Mouse (Mus musculus) intestine, postnatal 0 days (tissue): ENCODE data around the gene Grasp. TPM values are rescaled to one million over a fixed set of nuclear protein-coding genes. Genes with fewer than 3 reads are reported as not detected.
A peak's percentile ranks its signal among the peaks of the same experiment; 100 is the strongest.

Source experiments
- ATAC-seq: fragments of 200-750 bp; cut with Nextera tagmentation; 2 replicates; pipeline ENCODE4 v1.8.0; 2017; ENCODE audit warnings: mild to moderate bottlenecking, moderate TSS enrichment, moderate library complexity
- H3K27ac ChIP-seq: fragments of 300-500 bp; sonication (generic); 2 replicates; pipeline ENCODE4 v1.5.1; 2014; ENCODE audit warnings: mild to moderate bottlenecking, low read depth, low read length, moderate library complexity
- H3K27me3 ChIP-seq: fragments of 300-500 bp; sonication (generic); replicated peaks from 2 replicates; pipeline ENCODE4 v1.6.1; 2014; ENCODE audit warnings: low read length, mixed read lengths; ENCODE audit not compliant: control insufficient read depth, insufficient read depth
- H3K36me3 ChIP-seq: fragments of 300-500 bp; sonication (generic); 2 replicates; pipeline ENCODE4 v1.6.1; 2014; ENCODE audit warnings: mild to moderate bottlenecking, moderate library complexity; ENCODE audit not compliant: control insufficient read depth, insufficient read depth
- H3K4me1 ChIP-seq: fragments of 300-500 bp; sonication (generic); replicated peaks from 2 replicates; pipeline ENCODE4 v1.6.1; 2014; ENCODE audit warnings: antibody characterized with exemption, low read length, mixed read lengths; ENCODE audit not compliant: control insufficient read depth, insufficient read depth
- H3K4me2 ChIP-seq: fragments of 300-500 bp; sonication (generic); replicated peaks from 2 replicates; pipeline ENCODE4 v1.6.1; 2014; ENCODE audit warnings: low read depth, mild to moderate bottlenecking, moderate library complexity
- H3K4me3 ChIP-seq: fragments of 300-500 bp; sonication (generic); 2 replicates; pipeline ENCODE4 v1.5.1; 2014; ENCODE audit warnings: low read depth, low read length
- H3K9ac ChIP-seq: fragments of 300-500 bp; sonication (generic); 2 replicates; pipeline ENCODE4 v1.6.1; 2014; ENCODE audit warnings: mild to moderate bottlenecking, low read depth, low read length
- H3K9me3 ChIP-seq: fragments of 300-500 bp; sonication (generic); 2 replicates; pipeline ENCODE4 v1.6.1; 2016; ENCODE audit warnings: mixed run types; ENCODE audit not compliant: control insufficient read depth
- CTCF ChIP-seq: sonication (generic); IDR thresholded peaks from 2 replicates; pipeline ENCODE4 v1.5.1; 2016; ENCODE audit warnings: low read depth, mild to moderate bottlenecking, control low read depth, antibody characterized with exemption, moderate library complexity
- WGBS: fragments of 180-500 bp; shearing (Covaris S2); extraction: QIAGEN DNeasy Blood & Tissue Kit; methylation state at CpG from one replicate; pipeline ENCODE4 v1.1.7; 2014; 5-methylcytosine and 5-hydroxymethylcytosine counted together
- polyA plus RNA-seq: library from polyadenylated mRNA; unstranded; fragments of >200 nt; fragmentation: Nextera tagmentation; extraction: Ambion mirVana; gene quantifications from 2 replicates; pipeline ENCODE4 v1.2.1, GENCODE M21; 2015

Gene Grasp
- 1.7 and 2.0 TPM in 2 replicates for polyA plus RNA-seq

DNA sequence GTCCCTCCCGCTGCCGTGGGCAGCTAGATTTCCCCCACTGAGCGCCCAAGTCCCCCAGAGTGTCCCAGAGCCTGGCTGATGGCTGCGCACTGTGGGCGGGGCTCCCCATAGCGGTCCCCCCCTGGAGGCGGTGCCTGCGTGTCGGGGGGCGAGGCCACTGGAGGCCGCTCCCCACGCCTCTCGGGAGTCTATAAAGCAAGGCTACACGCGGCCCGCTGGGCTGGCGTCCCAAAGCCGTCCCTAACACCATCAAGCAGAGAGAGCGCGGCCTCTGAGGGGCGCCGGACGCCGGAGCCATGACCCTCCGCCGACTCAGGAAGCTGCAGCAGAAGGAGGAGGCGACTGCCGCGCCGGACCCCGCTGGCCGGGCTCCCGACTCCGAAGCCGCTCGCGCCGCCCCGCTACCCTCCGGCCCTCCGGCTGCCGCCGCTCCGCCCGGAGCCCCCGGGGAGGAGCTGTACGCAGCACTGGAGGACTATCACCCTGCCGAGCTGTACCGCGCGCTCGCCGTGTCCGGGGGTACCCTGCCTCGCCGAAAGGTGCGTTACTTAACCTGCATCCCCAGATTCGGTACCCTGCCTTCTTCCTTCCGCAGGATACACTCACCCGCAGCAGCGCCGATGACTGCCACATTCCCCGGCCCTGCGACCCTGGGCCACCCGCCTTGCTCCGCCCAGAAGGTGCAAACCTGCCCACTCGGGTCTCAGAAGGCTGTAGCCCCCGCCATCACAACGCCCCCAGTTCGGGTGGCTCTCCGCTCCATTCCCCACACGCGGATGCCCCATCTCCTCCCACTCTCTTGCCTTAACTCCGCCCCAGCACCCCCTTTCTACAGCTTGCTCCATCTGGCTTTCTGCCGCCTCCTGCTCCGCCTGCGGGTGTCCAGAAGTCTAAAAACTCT lies at the start of gene Grasp:
Gene Grasp, plus strand, starts transcription at position 183 of the 901 bp plus-strand sequence.
- Histone ChIP-seq H3K4me1 (0 out of 2 replicates have a peak, but pooled peaks cover 5% of the 10 kb centered on the region), H3K9ac (peak within 1 kb of the TSS; percentile 69), H3K4me2 (peak within 1 kb of the TSS; percentile 97), H3K27me3 (no peaks in the 10 kb centered on the region), H3K36me3 (no peaks in the 10 kb centered on the region), H3K27ac (peak within 1 kb of the TSS; percentile 58), H3K4me3 (peak within 1 kb of the TSS; percentile 72), H3K9me3 (no peaks in the 10 kb centered on the region)
- under 1% methylated on average over 75 of the region's 77 CpGs for WGBS
- ATAC-seq = peak; percentile 75
- peak; percentile 31 for TF ChIP-seq CTCF

DNA sequence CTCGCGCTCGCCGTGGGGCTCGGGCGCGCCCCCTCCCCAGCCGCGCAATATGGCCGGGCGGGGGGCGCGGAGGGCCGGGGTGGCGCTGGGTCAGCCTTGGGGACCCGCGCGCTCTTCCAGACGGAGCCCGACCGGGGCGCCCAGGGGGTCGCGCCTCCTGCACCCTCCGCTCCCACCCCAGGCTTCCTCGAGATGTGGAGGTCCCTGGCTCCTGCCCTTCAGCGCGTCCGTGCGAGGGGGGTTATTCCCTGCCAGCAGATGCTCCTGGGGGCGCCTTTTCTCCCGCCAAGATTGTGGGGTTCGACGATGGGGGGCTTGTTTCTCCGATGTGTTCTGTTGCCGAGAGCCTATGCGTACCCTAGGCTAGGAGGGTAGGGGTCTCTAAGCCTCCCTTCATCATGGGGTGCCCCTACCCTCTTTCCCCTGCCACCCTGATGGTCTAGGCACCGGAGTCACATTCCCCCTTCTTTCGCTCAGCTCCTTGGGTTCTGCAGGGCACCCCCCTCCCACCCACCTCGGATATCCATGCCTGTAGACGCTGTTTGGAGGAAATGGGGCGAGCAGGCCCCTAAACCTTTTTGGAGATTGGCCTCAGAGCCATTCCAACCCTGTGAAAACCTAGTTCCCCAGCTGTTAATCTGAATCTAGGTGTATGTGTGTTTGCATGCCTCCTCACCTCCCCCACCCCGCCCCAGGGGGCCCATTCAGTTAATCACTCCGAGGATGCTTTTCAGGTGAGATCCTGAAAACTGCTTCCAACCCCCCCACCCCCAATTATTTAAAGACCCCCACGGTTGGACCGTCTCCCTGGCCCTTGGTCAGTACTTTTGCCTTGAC lies 49.5 kb upstream of the Grasp start:
- no peak for TF ChIP-seq CTCF
- Histone ChIP-seq H3K27ac (peak overlapping the region; percentile 87), H3K4me2 (peak overlapping the region; percentile 85), H3K9ac (peak overlapping the region; percentile 98), H3K36me3 (no peaks in the 10 kb centered on the region), H3K27me3 (no peaks in the 10 kb centered on the region), H3K9me3 (no peaks in the 10 kb centered on the region), H3K4me3 (peak overlapping the region; percentile 96), H3K4me1 (0 out of 2 replicates have a peak, but pooled peaks cover 2% of the 10 kb centered on the region)
- no peak; the same call in 1 of the 2 replicates for ATAC-seq
- WGBS = 2% methylated on average over 38 of the region's 46 CpGs

DNA sequence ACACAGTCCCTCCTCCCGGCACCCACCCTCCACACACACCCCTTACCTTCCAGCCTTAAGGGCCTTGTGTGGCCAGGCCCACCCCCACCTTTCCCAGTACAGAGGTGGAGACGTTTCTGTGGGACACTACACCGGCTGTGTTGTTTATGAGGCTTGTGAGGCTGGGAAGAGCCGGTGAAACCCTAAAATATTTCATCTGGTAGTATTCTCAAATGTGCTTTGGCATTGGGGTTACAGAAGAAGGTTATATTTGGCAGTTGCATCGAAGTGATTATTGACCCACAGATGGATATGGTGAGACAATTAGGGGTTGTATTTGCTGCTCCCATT lies 48.9 kb upstream of the Grasp start:
- no peaks in the 10 kb centered on the region for H3K27me3 ChIP-seq
- peaks cover 4% of the 10 kb centered on the region; the same call in 1 of the 2 replicates for H3K4me1 ChIP-seq
- H3K4me2 ChIP-seq = peak overlapping the region; percentile 85
- no peaks in the 10 kb centered on the region for H3K9me3 ChIP-seq
- peak overlapping the region; percentile 98 for H3K9ac ChIP-seq
- 8% methylated on average over 5 of the region's 5 CpGs for WGBS
- peak overlapping the region; percentile 96 for H3K4me3 ChIP-seq
- H3K36me3 ChIP-seq = no peaks in the 10 kb centered on the region
- ATAC-seq = no peak
- H3K27ac ChIP-seq = peak overlapping the region; percentile 87; the same call in 1 of the 2 replicates
- no peak for TF ChIP-seq CTCF

DNA sequence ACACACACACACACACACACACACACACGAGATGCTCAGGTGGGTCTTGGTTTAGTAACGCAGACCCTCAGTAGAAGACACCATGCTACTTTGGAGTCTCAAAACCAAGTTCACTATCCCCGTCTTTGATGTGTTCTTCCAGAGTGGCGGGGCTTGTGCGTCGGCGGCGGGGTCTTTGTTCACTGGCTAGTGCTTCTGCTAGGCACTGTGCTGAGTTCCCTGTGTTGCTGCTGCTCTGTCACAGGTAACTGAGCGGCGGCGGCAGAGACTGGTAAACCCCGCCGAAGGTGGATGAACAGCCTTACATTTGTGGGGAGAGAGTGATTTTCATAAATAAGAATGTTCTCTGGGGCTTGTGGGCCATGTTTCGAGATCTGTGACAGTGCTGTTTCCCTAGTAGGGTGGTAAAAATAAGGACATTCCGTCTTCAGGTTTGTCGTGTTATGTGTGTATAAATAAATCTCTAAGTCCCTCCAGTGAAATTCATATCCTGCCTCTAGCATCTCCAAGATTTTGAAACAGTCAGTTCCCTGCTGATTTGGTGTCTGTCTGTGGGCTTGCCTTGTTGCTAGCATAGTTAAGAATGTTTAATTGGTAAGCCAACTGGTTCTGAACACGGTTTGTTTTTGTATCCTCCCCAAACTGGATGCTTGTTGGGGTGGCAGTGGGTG lies 48.2 kb upstream of the Grasp start:
- WGBS = 15% methylated on average over 17 of the region's 17 CpGs
- Histone ChIP-seq H3K9ac (no peak overlapping the region; the same call in 1 of the 2 replicates), H3K4me2 (peak overlapping the region; percentile 85), H3K27me3 (no peaks in the 10 kb centered on the region), H3K9me3 (no peaks in the 10 kb centered on the region), H3K4me1 (peaks cover 10% of the 10 kb centered on the region), H3K27ac (peak overlapping the region; percentile 87), H3K36me3 (no peaks in the 10 kb centered on the region), H3K4me3 (peak overlapping the region; percentile 96)
- ATAC-seq = no peak
- TF ChIP-seq CTCF = no peak

DNA sequence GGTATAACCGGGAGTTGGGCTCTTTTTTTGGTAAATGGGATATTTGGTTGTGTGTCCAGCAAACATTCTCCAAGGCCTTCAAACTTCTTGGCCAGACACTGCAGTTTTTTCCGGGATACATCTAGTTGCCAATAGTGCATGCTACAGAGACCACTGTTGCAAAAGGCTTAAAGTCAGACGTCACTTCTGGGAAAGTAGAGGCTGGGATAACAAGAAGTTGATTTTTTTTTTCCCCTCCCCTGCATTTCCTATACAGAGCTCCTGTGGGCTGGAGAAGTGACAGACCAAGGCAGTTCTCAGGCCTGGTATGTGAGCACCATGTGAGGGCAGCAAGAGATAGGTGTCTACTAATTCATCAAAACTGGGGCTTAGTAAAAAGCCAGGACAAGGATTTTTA lies 47.7 kb upstream of the Grasp start:
- Histone ChIP-seq H3K4me2 (peak overlapping the region; percentile 85), H3K9me3 (no peaks in the 10 kb centered on the region), H3K36me3 (no peaks in the 10 kb centered on the region), H3K4me1 (peaks cover 15% of the 10 kb centered on the region), H3K4me3 (peak overlapping the region; percentile 96; the same call in 1 of the 2 replicates), H3K9ac (no peak overlapping the region), H3K27me3 (no peaks in the 10 kb centered on the region), H3K27ac (peak overlapping the region; percentile 87)
- WGBS = 16% methylated on average over 3 of the region's 3 CpGs
- TF ChIP-seq CTCF = no peak
- no peak for ATAC-seq
